In genomic region chr11:65781596-65781995, GRCm38 (mm10) we compare ENCODE assay signal across 22 mouse cellular contexts. TPM values are rescaled to one million over a fixed set of nuclear protein-coding genes. Genes with fewer than 3 reads are reported as not detected.
DNase-seq lines count a peak whose midpoint lies in the region; ATAC-seq lines count a peak whose summit lies in the region.
"Had no signal": no experiment of that assay in that cellular context is flagged by ENCODE, and none has a peak within 500 bp of the region (broad histone marks: within the 10 kb centered on the region; RNA-seq: fewer than 3 reads in every experiment).

No protein-coding gene starts in this region.

- no peak overlapping the region for H3K4me3 ChIP-seq in forebrain, embryonic 13.5 days
- H3K4me3 ChIP-seq: embryonic facial prominence, embryonic 13.5 days; embryonic facial prominence, embryonic 15.5 days; erythroblast, embryonic 14.5 days; forebrain, embryonic 10.5 days; forebrain, embryonic 12.5 days; forebrain, embryonic 15.5 days had no signal

- H3K4me1 ChIP-seq in forebrain, embryonic 13.5 days = peaks cover 8% of the 10 kb centered on the region

- no peak for DNase-seq in cerebellum, adult 9-11 months
- DNase-seq in testis, postnatal 14 days (ENCODE audit: low spot score) = no peak
- DNase-seq: adrenal gland, adult 2 months; adrenal gland, postnatal 10 days; adrenal gland, postnatal 25 days; cerebellum, adult 11 months; cerebellum, adult 18-20 months; cerebellum, adult 8-10 months; cerebellum, postnatal 10 days; cerebellum, postnatal 25 days; embryo, embryonic 11 days; forebrain, postnatal 0 days had no signal

- no peak overlapping the region for H3K9ac ChIP-seq in forebrain, embryonic 13.5 days
- H3K9ac ChIP-seq: embryonic facial prominence, embryonic 13.5 days; embryonic facial prominence, embryonic 15.5 days; forebrain, embryonic 12.5 days; forebrain, embryonic 15.5 days; forebrain, postnatal 0 days had no signal

- 97% methylated on average over 3 of the region's 3 CpGs for WGBS in forebrain, embryonic 13.5 days

- H3K27ac ChIP-seq in forebrain, embryonic 13.5 days = no peak overlapping the region
- H3K27ac ChIP-seq: embryonic facial prominence, embryonic 13.5 days; embryonic facial prominence, embryonic 15.5 days; forebrain, embryonic 10.5 days; forebrain, embryonic 12.5 days; forebrain, embryonic 15.5 days had no signal

- no peaks in the 10 kb centered on the region for H3K27me3 ChIP-seq in forebrain, embryonic 13.5 days
- H3K27me3 ChIP-seq: embryonic facial prominence, embryonic 13.5 days; embryonic facial prominence, embryonic 15.5 days; forebrain, embryonic 12.5 days; forebrain, embryonic 15.5 days had no signal

- peaks cover 19% of the 10 kb centered on the region for H3K36me3 ChIP-seq in forebrain, embryonic 13.5 days (ENCODE audit: poor library complexity, severe bottlenecking)

- ATAC-seq in common myeloid progenitor, adult 5-6 weeks (replicated peaks; ENCODE audit: low read depth, poor library complexity, severe bottlenecking) = peak; percentile 65
- peak; percentile 73 for ATAC-seq in granulocyte monocyte progenitor cell, adult 5-6 weeks (replicated peaks; ENCODE audit: poor library complexity, severe bottlenecking)
- ATAC-seq in megakaryocyte progenitor cell, adult 5-6 weeks (replicated peaks; ENCODE audit: poor library complexity) = peak; percentile 55
- ATAC-seq in forebrain, embryonic 13.5 days = no peak
- ATAC-seq: forebrain, embryonic 15.5 days; forebrain, postnatal 0 days had no signal

- no peak overlapping the region for H3K4me2 ChIP-seq in forebrain, embryonic 13.5 days
- H3K4me2 ChIP-seq: embryonic facial prominence, embryonic 13.5 days; embryonic facial prominence, embryonic 15.5 days; forebrain, embryonic 12.5 days; forebrain, embryonic 15.5 days had no signal

- H3K9me3 ChIP-seq in forebrain, embryonic 13.5 days (replicated peaks) = no peaks in the 10 kb centered on the region
- H3K9me3 ChIP-seq: embryonic facial prominence, embryonic 13.5 days; embryonic facial prominence, embryonic 15.5 days; forebrain, embryonic 10.5 days; forebrain, embryonic 12.5 days; forebrain, embryonic 15.5 days had no signal

RNA-seq across cellular contexts. Expression of gene Map2k4, which starts 6.5 kb away (rescaled TPM):
- total RNA-seq in common myeloid progenitor, adult 5-6 weeks (2017) = 33.9 and 37.9 TPM in 2 replicates
- 44.3 and 50.8 TPM in 2 replicates for total RNA-seq in granulocyte monocyte progenitor cell, adult 5-6 weeks (2014; fragmentation: Nextera tagmentation)
- 31.2 and 31.4 TPM in 2 replicates for total RNA-seq in granulocyte monocyte progenitor cell, adult 5-6 weeks (2017)
- 56.8 and 61.7 TPM in 2 replicates for total RNA-seq in megakaryocyte progenitor cell, adult 5-6 weeks (2015)
- 27.2 and 37.2 TPM in 2 replicates for total RNA-seq in megakaryocyte progenitor cell, adult 5-6 weeks (2017)
- 65.2 and 72.3 TPM in 2 replicates for polyA plus RNA-seq in forebrain, embryonic 13.5 days (2015; fragmentation: Nextera tagmentation; extraction: Ambion mirVana)

RNA-seq across cellular contexts. Expression of gene Zkscan6, which starts 25.4 kb away (rescaled TPM):
- total RNA-seq in common myeloid progenitor, adult 5-6 weeks (2017) = 16.8 and 17.8 TPM in 2 replicates
- 10.7 and 11.4 TPM in 2 replicates for total RNA-seq in granulocyte monocyte progenitor cell, adult 5-6 weeks (2014; fragmentation: Nextera tagmentation)
- 11.4 and 20.8 TPM in 2 replicates for total RNA-seq in granulocyte monocyte progenitor cell, adult 5-6 weeks (2017)
- 5.8 and 9.9 TPM in 2 replicates for total RNA-seq in megakaryocyte progenitor cell, adult 5-6 weeks (2015)
- 17.5 and 24.8 TPM in 2 replicates for total RNA-seq in megakaryocyte progenitor cell, adult 5-6 weeks (2017)
- 19.3 and 20.3 TPM in 2 replicates for polyA plus RNA-seq in forebrain, embryonic 13.5 days (2015; fragmentation: Nextera tagmentation; extraction: Ambion mirVana)
